Mouse (Mus musculus) urinary bladder, postnatal 10 days (tissue): ENCODE results near the gene Dag1.
"Not testable (repeated sequence)": the region's sequence is repeated elsewhere in the genome, so short reads cannot be mapped to it uniquely, and the experiment has no call there.

ENCODE experiments used
- DNase-seq: peaks from one replicate; pipeline ENCODE4 v3.0.0; 2022; ENCODE audit warnings: low spot score

Dag1 gene

DNA sequence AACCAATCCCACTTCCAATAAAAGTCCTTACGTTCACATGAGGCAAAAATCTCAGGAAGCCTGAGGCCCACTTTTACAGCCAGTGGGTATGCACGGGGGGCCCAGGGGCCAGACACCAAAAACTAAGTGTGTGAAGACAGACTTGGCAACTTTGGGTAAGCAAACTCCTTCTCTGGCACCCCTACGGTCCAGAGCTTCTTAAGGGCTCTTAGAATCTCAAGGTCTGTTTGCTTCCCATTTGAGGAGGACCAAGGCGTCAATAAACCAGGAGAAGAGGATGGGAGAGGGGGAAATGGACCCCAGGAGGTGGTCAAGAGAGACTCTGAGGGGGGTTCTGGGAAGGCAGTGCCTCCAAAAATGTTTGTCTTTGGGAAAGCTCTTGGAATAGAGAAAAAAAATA is 9.7 kb upstream of the Dag1 start:
- no peak for DNase-seq

DNA sequence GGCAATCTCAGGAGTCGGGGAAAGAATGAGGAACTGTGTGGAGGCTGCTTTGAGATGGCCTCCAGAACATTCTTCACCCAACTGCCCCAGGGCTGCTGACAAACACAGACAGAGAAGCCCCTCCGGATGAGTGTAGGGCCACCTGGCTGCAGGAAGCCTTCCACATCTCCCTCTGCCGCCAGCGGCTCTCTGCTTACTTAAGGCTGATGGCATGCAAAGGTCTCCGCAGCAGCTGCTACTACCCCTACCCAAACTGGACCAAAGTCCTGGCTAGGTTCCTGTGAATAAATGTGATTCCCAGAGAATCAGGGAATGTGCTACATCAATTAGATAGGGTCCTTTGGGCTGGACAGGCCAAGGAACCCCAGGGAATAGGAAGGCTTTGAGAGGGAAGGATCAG is 8.9 kb upstream of the Dag1 start:
- no peak for DNase-seq

DNA sequence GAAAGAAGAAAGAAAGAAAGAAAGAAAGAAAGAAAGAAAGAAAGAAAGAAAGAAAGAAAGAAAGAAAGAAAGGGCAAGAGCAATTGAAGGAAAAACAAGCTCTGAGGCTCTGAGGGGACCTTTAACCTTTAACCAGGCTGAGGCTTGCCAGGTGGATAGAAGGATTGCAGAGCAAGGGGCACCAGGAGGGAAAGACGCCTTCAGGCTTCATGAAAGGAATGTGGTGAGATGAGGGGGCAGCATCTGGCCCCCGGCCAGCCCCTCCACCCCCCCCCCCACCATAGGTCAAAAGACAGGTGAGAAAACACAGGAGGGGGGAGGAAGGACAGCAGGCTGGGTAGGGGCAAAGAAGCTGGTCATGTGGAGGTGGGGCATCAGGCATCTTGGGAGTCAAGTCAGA is 8.2 kb upstream of the Dag1 start:
- no peak for DNase-seq

DNA sequence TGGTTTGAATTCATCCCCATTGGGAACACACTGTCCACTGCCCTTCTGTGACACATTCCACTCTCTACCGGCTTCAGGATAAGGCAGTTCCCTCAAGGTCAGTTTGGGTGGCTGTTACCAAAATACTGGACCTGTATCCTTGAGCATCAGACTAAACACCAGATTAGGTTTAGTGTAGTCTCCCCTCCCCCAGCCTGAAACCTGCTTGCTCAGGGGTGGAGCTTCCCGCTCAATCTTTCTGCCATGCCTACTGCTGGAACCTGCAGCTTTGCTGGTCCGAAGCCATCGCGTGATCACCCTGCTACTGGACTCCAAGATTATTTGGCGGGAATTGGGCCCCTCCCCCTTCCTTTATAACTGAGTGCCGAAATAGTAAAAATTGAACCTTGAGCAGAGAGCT is 4.9 kb upstream of the Dag1 start:
- not testable (repeated sequence) for DNase-seq

DNA sequence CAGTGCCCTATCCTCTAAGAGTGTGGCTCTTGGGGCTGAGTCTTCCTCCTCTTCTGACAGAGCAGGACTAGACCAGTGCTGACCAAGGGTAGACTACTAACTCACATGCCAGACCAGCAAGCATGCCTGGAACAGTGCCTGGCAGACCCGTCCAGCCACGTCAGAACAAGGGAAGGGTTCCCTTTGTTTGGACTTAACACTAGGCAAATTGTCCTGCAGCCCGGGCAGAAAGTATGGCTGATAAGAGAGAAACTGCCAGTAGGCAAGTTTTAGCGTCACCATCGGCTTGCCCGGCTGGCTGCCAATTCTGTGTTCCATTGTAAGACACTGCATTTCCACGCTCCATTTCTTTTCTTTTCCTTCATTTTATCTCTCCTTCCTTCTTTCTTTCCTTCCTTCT is 3.9 kb upstream of the Dag1 start:
- no peak for DNase-seq

DNA sequence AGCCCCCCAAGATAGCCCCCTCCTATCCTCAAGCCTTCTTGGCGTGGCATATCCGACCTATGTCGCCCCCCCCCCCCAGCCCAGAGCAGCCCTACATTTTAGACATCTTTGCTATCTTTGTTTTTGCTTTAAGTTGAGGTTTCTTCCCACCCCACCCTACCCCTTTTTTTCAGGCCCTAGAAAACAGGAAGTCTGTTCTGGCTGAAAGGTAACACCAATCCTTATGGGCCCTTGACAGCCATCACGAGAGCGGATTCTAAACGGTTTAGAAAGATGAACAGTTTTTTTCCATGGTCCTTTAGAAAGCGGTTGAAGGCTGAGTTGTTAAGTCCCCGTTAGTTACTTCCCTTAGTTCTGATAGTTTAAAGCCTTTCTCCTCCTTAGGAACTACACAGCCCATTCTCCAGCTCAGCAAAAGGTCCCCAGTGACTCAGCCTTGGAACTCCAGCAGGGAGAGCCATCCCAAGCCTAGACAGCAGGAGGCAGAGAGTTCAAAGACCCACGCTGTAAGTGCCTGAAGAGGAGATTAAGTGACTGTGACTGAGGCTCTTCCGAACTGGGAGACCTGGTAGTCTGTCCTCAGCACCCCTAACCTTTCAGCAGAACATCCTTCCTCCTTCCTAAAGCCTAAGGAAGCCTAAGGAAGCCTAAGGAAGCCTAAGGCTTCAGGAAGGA is 2.6 kb upstream of the Dag1 start:
- no peak for DNase-seq

DNA sequence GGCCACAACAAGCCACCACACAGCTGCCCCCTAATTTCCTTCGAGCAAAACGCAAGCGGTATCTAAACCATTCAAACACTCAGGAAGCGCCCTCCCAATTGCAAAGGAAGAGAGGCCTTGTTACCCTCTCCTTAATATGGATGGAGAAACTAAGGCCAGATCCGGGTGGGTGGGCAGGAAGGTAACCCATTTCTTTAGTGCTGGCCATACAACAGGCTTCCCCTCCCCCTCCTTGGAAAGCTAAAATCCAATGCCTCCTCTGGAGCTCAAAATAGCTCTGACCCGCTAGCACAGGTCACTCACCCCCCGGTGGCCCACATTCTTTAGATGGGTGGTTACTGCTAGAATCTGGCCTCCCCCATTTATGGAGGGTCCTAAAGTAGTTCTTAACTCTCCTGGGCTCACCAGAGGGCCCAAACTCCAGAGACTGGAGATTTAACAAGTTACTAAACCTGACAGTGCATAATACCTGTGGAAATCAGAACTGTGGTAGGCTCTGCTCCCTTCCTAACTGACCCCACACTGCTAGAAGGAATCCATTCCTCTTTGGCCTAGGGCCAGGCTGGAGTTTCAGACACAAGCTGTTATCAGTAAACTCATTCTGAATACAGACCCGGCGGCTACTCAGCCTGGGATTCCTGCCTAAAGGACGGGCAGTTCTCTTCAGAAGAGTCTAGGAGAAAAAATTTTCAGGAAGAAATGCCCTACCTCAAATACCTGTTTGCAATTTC is 598 bp upstream of the Dag1 start:
- DNase-seq = no peak

DNA sequence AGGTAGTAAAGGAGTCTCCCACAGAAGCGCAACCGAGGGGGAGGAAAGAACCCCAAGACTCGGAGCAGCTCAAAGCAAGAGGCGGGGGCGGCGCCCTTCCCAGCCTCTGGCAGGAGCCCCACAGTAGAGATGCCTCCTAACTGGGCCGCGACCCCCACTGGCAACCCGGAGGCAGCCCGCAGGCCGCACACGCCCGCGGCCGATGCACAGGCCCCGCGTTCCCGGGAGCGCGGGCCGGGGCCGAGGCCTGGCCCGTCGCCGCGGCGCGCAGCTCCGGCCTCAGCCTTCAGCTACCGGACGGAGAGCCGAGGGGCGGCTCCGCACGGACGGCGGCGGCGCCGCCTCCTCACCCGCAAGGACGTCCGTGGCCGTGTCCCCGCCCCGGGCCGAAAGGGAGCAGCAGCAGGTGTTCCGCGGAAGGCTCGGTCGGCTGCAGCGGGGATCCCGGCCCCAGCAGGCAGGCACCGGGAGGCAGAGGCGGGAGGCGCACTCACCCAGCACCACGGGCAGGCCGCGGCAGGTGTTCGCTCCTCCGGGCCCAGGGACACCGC is 552 bp downstream of the Dag1 start:
- DNase-seq = no peak

DNA sequence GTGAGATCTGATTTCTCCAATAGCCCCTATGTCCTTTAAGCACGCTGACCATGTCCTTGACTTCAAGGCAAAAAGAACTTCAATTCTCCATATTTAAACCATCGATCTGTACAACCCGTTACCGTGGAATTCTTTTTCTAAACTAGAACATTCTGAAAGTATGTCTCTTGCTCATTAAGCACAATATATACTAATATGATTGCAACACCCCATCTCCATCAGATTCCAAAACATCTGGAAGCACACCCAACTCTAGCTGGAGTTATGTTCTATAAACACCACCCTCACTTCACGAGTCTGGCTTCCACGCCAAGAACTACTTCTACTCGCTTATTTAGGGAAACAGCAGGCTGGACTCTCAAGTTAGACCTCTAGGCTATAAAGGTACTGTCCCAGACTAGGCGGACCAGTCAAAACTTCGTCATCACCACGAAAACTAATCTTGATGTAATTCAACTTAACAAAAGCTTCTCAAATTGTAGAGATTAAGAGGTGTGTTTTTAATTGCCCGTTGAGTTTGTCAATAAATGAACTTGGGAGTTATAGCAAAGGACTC is 1.2 kb downstream of the Dag1 start:
- no peak for DNase-seq

DNA sequence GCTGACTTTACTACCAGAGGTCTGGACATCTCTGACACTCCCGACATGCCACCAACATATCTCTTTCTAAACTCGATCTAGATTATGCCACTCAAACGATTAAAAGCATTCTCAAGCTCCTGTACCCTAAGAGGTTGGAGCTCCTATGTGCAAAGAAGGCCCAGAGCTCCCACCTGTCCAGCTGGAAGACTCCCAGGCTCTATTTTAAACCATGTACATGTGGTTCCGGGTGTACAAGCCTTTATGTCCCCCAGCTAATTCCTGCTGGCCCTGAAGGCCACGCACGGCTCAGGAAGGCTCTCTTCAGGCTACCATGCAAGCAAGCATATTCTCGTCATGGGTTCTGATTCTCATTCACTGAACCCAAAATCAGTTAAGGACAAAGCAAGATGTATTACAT is 1.9 kb downstream of the Dag1 start:
- DNase-seq = no peak

DNA sequence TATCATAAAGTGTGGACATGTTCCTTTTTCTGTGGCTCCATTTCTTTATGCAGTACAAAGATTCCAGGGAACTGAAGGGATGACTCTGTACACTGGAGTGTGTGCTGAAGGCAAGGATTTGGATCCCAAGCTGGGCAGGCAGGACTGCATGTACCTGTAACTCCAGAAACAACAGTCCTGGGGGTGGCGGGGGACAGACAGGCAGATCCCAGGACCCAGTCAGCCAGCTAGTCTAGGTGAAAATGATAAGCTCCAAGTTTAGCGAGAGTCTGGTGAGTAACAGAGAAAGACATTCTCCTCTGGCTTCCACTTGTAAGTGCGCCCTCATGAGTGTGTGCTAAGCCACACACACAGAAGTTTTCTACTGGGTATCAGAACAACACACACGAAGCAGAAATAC is 3.2 kb downstream of the Dag1 start:
- DNase-seq = no peak

DNA sequence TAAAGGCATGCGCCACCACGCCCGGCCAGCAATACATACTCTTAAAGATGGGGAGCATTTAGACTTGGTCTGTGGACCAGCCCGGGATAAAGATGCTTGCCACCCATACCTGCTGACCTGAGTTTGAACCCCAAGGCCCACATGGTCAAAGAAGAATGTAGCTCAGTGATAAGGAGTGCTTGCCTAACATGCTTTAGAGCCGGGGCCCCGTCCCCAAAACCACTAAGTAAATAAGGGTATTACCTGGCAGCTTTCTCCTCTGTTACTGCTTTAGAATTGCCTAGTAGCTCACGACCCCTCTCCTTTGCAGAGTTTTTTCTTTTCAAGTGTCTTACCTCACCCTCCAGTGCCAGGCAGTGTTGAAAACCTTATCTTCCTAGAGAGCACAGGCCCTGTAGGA is 11.0 kb downstream of the Dag1 start:
- no peak for DNase-seq

DNA sequence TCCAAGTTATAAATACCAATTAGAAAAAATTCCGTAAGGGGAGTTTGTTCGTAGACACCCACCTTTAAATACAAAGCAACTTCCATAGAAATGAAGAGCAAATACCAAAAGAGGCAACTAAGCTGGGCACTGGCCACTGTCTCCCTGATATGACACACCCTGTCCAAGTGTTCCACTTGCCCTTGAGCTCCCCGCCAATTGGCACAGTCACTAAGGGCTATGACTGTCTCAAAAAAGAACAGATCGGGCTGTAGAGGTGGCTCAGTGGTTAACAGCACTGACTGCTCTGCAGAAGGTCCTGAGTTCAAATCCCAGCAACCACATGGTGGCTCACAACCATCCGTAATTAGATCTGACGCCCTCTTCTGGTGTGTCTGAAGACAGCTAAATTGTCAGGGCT is 11.9 kb downstream of the Dag1 start:
- no peak for DNase-seq

DNA sequence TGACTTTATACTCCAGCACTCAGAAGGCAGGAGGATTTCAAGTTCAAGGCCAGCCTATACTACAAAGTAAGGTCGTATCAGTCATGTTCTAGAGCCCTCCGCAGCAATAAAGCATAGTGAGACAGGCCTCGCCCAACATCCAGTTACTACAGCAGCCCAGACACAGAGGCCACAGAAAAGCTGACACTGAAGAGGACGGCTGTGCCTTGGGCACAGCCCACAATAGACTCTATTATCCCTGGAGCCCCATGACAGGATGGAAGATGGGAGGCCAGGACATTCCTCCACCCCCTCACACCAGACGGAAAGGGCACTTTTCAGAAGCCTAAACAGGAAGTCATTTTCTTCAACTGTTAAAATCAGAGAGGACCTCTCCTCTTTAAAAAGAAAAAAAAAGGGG is 14.8 kb downstream of the Dag1 start:
- no peak for DNase-seq

DNA sequence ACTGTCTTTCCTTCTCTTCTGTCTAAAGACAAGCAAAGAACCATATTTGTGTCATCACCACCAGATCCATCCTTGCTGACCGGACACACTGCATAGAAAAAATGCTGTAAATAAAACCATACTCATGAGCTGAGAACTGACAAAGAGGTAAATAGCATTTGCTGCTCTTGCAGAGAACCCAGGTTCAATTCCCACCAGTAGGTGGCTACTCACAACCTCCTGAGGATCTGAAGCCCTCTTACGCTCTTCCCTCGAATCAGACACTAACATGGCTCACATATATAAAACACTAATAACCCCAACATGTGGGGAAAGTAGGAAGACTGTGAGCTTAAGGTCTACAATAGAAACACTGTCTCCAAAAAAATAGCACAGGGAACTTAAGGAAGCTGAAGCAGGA is 18.8 kb downstream of the Dag1 start:
- DNase-seq = no peak

DNA sequence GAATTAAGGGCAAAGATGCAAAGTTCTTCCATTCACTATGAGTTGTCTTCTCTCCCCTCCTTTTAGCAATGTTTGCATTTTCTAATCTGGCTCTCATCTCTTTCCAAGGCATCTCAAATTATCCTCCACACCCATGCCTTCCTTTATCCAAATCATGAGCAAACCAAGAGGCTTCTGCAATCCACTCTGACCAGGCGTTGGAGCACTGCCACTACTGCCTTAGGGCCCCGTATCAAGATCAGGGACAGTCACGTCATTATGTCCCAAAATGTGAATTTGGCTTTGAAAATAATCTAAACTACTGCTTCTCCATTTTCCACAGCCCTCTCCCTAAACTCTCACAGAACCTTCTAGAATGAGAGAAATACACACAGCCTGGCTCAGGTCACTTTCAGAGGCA is 19.2 kb downstream of the Dag1 start:
- no peak for DNase-seq

DNA sequence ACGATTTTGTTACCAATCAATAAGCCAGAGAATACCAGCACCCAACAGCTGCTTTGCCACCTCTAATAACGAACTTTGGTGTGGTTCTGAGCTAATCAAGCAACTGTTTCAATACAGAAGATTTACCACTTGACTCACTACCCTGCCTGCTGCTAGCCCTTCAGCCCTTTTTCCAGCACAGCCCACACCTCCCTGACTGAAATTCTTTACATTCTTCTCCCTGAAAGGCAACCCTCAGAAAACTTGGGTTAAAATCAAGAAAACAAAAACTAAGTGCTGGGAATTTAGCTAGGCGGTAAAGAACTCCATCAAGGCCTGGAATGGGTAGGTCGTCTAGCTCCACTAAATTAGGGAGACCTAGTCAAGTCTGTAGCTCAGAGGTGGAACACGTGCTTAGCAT is 23.8 kb downstream of the Dag1 start:
- DNase-seq = no peak

DNA sequence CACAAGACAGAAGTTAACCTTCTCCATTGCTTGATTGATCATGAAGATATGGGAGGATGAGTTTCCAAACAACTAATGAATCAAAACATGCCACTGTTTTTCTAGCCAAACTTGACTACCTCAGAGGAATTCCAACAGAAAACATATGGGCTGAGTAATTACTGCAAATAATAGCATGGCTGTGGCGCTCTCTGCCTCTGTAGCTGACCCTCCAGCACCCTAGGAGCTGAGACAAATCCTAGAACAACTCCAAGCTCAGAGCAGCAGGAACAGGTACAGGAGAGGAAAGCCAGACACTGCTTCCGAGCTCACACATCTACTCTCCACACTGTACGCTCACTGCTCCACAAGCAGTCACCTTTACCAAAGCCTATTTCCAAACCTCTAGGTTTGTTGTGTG is 24.9 kb downstream of the Dag1 start:
- DNase-seq = no peak

DNA sequence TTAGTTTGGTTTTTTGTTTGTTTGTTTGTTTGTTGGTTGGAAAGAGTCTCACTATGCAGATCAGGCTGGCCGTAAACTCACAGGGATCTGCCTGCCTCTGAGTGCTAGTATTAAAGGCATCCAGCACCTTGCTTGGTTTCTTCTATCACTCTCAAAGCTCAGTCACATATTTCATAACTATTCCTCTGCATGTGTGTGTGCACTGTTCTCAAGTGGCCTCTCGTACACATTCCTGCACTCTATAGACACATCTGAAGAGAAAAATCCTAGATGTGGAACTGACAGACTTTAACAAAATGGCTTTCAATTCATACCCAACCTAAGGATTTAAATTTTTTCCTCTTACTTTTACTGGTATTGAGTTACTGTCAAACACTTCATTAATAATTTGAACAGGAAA is 25.4 kb downstream of the Dag1 start:
- DNase-seq = no peak

DNA sequence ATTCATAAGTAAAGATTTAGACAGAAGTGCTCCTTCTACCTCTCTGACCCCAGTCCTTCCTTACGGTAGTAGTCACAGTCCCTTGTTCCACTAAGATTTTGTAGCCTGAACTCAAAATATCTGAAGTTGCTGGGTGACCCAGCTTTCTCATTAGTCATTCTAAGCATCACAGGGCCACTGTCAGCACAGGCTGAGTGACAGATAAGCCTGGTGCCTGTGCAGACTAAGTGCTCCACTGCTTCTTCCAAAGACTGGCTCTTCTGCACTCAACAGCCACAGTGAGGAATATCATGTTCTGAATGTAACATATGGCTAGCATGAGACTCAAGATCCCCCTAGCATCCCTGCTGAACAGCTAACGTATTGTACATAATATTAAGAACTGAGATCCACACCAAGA is 29.1 kb downstream of the Dag1 start:
- no peak for DNase-seq

DNA sequence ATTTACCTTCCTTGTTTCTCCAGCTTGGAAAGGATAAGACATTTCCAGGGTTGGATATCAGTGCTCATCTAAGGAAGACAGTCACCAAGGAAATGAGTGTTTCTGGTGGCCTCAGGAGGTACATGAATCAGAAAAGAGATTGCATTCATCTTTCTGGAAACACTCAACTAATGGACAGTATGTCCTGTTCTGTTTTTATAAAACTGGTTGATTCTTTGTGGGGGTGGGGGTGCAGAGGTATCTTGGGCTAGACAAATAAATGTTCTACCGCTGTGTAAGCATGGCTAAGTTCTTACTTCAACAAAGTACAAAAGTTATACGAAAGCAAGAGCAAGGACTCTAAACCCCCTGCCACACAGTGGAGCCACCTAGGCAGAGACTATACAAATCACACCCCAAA is 30.9 kb downstream of the Dag1 start:
- no peak for DNase-seq

DNA sequence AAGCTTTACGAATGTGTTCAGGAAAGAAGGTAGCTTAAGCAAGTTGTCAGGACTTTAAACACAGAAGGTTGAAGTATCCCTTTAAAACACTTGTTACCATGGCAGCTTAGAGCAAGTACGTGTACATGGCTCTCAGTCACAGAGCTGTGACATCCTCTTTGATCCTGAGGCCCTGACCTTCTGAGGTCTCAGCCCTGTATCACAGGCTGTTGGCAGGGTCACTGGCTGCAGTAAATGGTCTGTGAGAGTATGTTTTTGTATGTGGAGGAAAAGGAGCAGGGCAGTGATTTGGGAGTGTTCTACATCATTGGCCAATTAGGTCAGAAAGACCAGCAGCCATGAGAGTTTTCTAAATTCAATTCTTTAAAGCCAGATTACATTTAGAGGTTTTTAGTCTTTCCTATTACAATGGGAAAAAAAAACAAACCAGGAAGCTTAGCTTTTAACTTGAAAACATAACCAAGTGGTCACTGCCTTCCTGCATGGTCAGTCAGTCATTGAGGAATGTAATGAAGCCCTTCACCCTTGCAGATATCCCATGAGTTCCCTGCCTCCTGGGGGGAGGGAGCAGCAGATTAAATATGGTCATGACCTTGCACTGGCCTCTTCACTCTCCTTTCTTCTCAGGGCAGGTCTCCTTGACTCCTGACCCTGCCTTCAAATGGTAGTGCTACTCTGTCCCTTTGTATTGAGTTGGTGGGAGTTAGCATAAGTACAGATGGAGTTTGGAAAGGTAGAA is 35.7 kb downstream of the Dag1 start:
- no peak for DNase-seq

DNA sequence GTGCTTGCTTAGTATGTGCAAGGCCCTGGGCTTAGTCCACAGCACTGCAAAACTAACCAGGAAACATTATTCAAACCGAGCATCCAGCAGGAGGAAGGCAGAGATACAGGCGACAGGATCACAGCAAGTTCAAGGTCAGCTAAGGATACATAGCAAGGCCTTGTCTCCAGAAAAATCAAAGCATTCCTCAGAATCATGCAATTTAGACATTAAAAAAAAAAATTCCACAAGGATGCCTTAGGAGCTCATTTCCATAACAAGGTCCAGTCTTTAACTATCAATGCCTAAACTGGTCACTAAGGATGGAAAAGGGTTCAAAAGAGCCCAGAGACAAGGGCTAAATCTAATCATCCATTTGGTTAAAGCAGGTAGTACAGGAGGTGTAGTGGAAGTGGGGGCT is 38.6 kb downstream of the Dag1 start:
- no peak for DNase-seq
